Mouse (Mus musculus) heart, adult 2 months (tissue): Measurements from ENCODE around the gene Gm6592.

Experiments
- CTCF ChIP-seq: fragments of 200-600 bp; IDR thresholded peaks from 2 replicates; pipeline ENCODE4 v1.8.1; 2022; ENCODE audit warnings: antibody characterized with exemption, mild to moderate bottlenecking, moderate library complexity
- EP300 ChIP-seq: fragments of 200-500 bp; IDR thresholded peaks from 2 replicates; pipeline ENCODE4 v1.6.1; 2011; ENCODE audit warnings: low read depth, low read length, control low read depth; ENCODE audit not compliant: insufficient read depth
- POLR2A ChIP-seq: fragments of 200-500 bp; IDR thresholded peaks from 2 replicates; pipeline ENCODE4 v1.6.1; 2011; ENCODE audit warnings: mild to moderate bottlenecking, low read depth, low read length, control low read depth; ENCODE audit not compliant: insufficient read depth

- no peak for TF ChIP-seq CTCF
- TF ChIP-seq POLR2A = no peak
- no peak for TF ChIP-seq EP300
Observed at GRCm38 (mm10) chrX:8852486-8852885, 8.7 kb downstream of the Gm6592 start.
